Mouse (Mus musculus) stomach, postnatal 0 days (tissue): ENCODE measurements at regions not wholly inside any gene's neighbourhood (a gene's known extent, or its start where the extent isn't known, plus 50 kb on each side); places are given as distances from the start of the nearest gene placed in this dataset.
A peak's percentile ranks its signal among the peaks of the same experiment; 100 is the strongest.

ENCODE experiments used
- ATAC-seq: fragments of 200-750 bp; cut with Nextera tagmentation; 2 replicates; pipeline ENCODE4 v1.8.0; 2017; ENCODE audit not compliant: low FRiP score, low TSS enrichment
- DNase-seq: peaks from one replicate; pipeline ENCODE4 v3.0.0-alpha.2; 2016; ENCODE audit warnings: low spot score
- H3K27ac ChIP-seq: fragments of 300-500 bp; sonication (generic); replicated peaks from 2 replicates; pipeline ENCODE4 v1.5.1; 2014; ENCODE audit warnings: mild to moderate bottlenecking, control low read depth
- H3K27me3 ChIP-seq: fragments of 300-500 bp; sonication (generic); 2 replicates; pipeline ENCODE4 v1.6.1; 2014; ENCODE audit warnings: low read length; ENCODE audit not compliant: control insufficient read depth, insufficient read depth
- H3K36me3 ChIP-seq: fragments of 300-500 bp; sonication (generic); 2 replicates; pipeline ENCODE4 v1.6.1; 2014; ENCODE audit warnings: low read length, mixed read lengths; ENCODE audit not compliant: control insufficient read depth, insufficient read depth
- H3K4me1 ChIP-seq: fragments of 300-500 bp; sonication (generic); replicated peaks from 2 replicates; pipeline ENCODE4 v1.6.1; 2014; ENCODE audit warnings: antibody characterized with exemption; ENCODE audit not compliant: control insufficient read depth, insufficient read depth
- H3K4me2 ChIP-seq: fragments of 300-500 bp; sonication (generic); replicated peaks from 2 replicates; pipeline ENCODE4 v1.6.1; 2014; ENCODE audit warnings: low read depth, mild to moderate bottlenecking, control low read depth, moderate library complexity
- H3K4me3 ChIP-seq: fragments of 300-500 bp; sonication (generic); 2 replicates; pipeline ENCODE4 v1.5.1; 2014; ENCODE audit warnings: low read depth, low read length, control low read depth
- H3K9ac ChIP-seq: fragments of 300-500 bp; sonication (generic); 2 replicates; pipeline ENCODE4 v1.6.1; 2014; ENCODE audit warnings: mild to moderate bottlenecking, low read length, control low read depth, mixed read lengths
- H3K9me3 ChIP-seq: fragments of 300-500 bp; sonication (generic); 2 replicates; pipeline ENCODE4 v1.6.1; 2016; ENCODE audit warnings: low read length; ENCODE audit not compliant: control insufficient read depth
- CTCF ChIP-seq: IDR thresholded peaks from 2 replicates; pipeline ENCODE4 v1.5.1; 2016; ENCODE audit warnings: antibody characterized with exemption, low read depth, mild to moderate bottlenecking, moderate library complexity
- EP300 ChIP-seq: optimal IDR thresholded peaks from 2 replicates; pipeline ENCODE3; 2016; ENCODE audit warnings: antibody characterized with exemption
- WGBS: fragments of 180-500 bp; shearing (Covaris S2); extraction: QIAGEN DNeasy Blood & Tissue Kit; methylation state at CpG from one replicate; pipeline ENCODE4 v1.1.7; 2014; 5-methylcytosine and 5-hydroxymethylcytosine counted together

DNA sequence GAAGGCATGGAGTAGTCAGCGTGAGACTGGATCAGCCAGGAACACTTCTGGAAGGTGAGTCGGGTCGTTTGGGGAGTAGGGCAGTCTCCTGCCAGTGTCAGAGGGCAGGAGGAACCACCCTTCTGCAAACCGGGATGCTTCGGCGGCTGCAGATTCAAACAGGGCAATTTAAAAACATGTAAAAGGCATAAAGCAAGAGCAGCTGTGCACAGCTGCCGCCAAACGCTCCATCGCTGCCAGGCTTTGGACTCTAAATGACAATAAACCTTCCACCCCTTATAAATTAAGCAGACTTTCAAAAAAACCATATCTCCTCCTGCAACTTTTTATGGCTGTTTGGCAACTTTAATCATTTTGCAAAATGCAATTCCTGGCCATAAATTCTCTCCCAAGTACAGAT is 84.2 kb downstream of the 3100002H09Rik start:
- H3K9ac ChIP-seq = no peak overlapping the region
- ATAC-seq (no peak), DNase-seq (no peak)
- no peak for TF ChIP-seq CTCF
- TF ChIP-seq EP300 = no peak
- no peaks in the 10 kb centered on the region for H3K36me3 ChIP-seq
- H3K4me3 ChIP-seq = no peak overlapping the region
- no peaks in the 10 kb centered on the region for H3K9me3 ChIP-seq
- no peaks in the 10 kb centered on the region for H3K4me1 ChIP-seq
- WGBS = 37% methylated on average over 9 of the region's 9 CpGs
- H3K4me2 ChIP-seq = no peak overlapping the region
- no peaks in the 10 kb centered on the region for H3K27me3 ChIP-seq
- no peak overlapping the region for H3K27ac ChIP-seq

DNA sequence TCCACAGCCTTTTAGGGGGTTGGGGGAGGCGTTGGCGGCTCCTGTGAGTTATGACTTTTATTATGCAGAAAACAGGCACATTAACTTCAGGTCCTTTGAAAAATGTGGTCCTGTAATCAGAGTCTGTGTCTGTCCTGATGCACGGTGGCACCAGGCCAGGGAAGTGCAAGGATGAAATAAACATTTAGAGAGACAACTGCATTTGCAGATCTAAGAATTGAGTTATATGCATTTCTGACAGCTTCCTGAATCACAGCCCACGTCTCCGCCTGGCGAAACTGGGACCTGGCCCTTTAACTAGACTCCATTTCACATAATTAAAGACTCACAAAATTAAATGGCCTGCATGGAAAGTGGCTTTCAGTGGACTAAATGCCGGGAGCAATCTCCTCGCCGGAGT is 90.3 kb downstream of the 3100002H09Rik start:
- DNase-seq = no peak
- H3K27me3 ChIP-seq = no peaks in the 10 kb centered on the region
- H3K4me2 ChIP-seq = no peak overlapping the region
- H3K27ac ChIP-seq = no peak overlapping the region
- H3K9ac ChIP-seq = no peak overlapping the region
- no peaks in the 10 kb centered on the region for H3K9me3 ChIP-seq
- H3K4me3 ChIP-seq = no peak overlapping the region
- H3K4me1 ChIP-seq = no peaks in the 10 kb centered on the region
- WGBS = 42% methylated on average over 9 of the region's 9 CpGs
- no peaks in the 10 kb centered on the region for H3K36me3 ChIP-seq
- no peak for TF ChIP-seq EP300
- TF ChIP-seq CTCF = no peak
- ATAC-seq = no peak

DNA sequence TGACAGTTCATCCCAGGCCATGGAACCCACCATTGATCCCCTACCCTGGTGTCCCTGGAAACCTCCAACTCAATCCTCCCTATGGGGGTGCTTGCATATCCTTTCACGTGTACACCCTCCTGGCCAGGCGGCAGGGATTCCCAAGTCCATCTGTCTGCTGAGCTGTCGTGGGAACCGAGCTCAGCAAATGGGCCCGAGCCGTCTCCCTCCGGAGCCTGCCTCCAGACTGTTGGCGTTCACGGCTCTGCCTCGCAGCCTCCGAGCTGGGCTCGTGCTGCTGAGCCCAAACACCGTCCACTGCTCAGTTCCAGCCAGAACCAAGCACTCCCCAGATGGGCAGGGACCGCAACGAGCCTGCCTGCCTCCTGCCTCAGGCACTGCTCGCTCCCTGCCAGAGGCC is 98.8 kb downstream of the 3100002H09Rik start:
- Histone ChIP-seq H3K9me3 (no peaks in the 10 kb centered on the region), H3K4me2 (no peak overlapping the region), H3K4me1 (no peaks in the 10 kb centered on the region), H3K36me3 (no peaks in the 10 kb centered on the region), H3K4me3 (no peak overlapping the region), H3K27me3 (no peaks in the 10 kb centered on the region), H3K9ac (no peak overlapping the region), H3K27ac (no peak overlapping the region)
- ATAC-seq (0 out of 2 replicates have a peak, but pooled peaks have one; percentile 12), DNase-seq (no peak)
- TF ChIP-seq CTCF (no peak), EP300 (no peak)
- WGBS = 71% methylated on average over 16 of the region's 16 CpGs

DNA sequence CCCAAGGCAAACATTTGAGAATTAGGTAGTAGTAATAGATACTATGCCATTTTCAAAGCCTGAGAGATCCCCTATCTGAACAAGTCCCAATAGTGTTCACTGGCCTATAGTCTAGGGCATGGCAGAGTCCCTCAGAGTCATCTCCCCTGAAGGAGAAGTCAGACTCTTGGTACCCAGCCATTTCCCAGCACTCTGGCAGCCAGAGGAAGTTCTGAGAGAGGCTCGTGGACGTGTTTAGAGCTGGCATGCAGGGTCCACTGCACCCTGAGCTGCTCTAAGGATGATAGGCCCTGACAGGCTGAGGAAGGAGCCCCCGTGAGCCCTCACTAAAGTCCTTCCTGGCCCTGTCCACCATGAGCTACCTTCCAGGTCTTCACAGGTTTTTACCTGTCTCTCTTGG is 99.8 kb downstream of the 3100002H09Rik start:
- Histone ChIP-seq H3K27me3 (no peaks in the 10 kb centered on the region), H3K36me3 (no peaks in the 10 kb centered on the region), H3K4me2 (no peak overlapping the region), H3K4me3 (no peak overlapping the region), H3K4me1 (no peaks in the 10 kb centered on the region), H3K9ac (no peak overlapping the region), H3K9me3 (no peaks in the 10 kb centered on the region), H3K27ac (no peak overlapping the region)
- WGBS = 67% methylated on average over 3 of the region's 3 CpGs
- DNase-seq = no peak
- TF ChIP-seq CTCF (no peak), EP300 (no peak)
- no peak for ATAC-seq

DNA sequence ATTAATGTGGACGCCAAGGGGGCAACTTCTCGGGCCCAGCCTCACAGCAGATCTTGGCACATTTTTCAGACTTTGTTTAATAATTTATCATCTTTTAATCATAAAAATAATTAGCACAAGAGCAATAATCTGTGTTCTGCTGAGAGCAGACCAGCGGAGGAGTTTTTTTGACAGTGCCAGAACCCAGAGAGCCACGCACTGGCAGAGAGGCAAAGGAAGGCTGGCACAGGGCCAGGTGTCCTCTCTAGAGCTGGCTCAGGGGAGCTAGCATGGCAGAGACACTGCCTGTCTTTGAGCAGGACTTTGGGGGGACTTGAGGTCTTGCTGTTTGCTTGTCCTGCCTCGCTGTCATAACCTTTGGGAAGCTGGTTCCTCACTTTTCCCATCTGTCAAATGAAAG is 100.9 kb downstream of the 3100002H09Rik start:
- TF ChIP-seq EP300 = no peak
- no peak for TF ChIP-seq CTCF
- H3K36me3 ChIP-seq = no peaks in the 10 kb centered on the region
- ATAC-seq (no peak), DNase-seq (no peak)
- H3K27ac ChIP-seq = no peak overlapping the region
- H3K9ac ChIP-seq = no peak overlapping the region
- H3K4me3 ChIP-seq = no peak overlapping the region
- H3K4me2 ChIP-seq = no peak overlapping the region
- 66% methylated on average over 5 of the region's 5 CpGs for WGBS
- no peaks in the 10 kb centered on the region for H3K4me1 ChIP-seq
- H3K27me3 ChIP-seq = no peaks in the 10 kb centered on the region
- no peaks in the 10 kb centered on the region for H3K9me3 ChIP-seq

DNA sequence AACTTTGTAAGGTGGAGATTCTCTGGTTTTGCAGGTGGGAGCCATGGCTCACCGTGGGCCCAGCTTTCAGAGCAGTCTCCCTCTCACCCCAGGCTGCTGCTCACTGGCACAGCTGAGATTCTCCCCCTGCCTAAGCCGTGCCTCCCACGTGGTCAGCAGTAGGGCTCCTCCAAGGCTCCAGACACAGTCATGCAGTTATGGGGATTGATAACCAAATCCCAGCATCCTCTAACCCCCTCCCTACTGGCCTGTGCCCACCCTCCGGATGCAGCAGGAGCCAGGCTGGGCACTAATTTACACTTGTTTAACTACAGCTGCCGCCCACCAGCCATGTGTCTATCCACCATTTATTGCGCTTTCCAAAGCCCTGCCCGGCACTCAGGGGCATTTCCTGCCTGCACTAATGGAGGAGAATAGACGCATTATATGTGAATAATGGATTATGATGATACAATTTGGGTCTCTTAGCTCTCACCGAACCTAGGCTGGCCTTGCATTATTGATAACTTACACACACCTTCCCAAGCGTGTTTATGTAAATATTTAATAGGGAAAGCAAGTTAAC is 104.4 kb downstream of the 3100002H09Rik start:
- Histone ChIP-seq H3K27ac (no peak overlapping the region), H3K9ac (no peak overlapping the region), H3K4me2 (no peak overlapping the region), H3K9me3 (no peaks in the 10 kb centered on the region), H3K27me3 (no peaks in the 10 kb centered on the region), H3K4me3 (no peak overlapping the region), H3K4me1 (no peaks in the 10 kb centered on the region), H3K36me3 (no peaks in the 10 kb centered on the region)
- ATAC-seq (no peak), DNase-seq (no peak)
- WGBS = 30% methylated on average over 10 of the region's 10 CpGs
- TF ChIP-seq EP300 = no peak
- no peak for TF ChIP-seq CTCF
